Mouse (Mus musculus): ENCODE data around the gene Cst13.

Gene Cst13

DNA sequence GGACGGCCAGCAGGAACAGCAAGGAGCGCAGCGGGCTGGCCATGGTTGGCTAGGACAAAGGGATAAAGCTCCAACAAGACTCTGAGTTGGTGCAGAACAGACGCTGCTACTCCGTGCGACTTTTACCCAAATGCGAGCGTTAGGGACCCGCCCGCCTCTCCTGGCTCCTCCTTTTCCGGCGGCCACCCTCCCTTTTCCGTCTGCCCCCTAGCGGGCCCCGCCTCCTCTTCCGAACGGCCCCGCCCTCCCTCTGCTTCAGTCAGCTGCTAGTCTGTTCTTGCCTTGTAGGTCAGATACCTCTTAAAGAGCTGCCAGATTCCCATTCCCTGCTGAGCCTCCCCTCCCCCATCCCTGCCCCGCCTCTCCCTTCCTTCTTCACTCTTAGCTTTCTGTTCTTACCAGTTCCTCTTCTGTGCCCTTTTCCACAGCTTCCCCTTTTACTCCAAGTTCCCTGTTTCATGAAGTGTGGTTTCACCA is 55.5 kb downstream of the Cst13 start, which contains the start of gene Cst3:
Cst3 (minus strand) TSS at position 358 of the 477 bp plus-strand sequence.
- peak; percentile 98 for DNase-seq

DNA sequence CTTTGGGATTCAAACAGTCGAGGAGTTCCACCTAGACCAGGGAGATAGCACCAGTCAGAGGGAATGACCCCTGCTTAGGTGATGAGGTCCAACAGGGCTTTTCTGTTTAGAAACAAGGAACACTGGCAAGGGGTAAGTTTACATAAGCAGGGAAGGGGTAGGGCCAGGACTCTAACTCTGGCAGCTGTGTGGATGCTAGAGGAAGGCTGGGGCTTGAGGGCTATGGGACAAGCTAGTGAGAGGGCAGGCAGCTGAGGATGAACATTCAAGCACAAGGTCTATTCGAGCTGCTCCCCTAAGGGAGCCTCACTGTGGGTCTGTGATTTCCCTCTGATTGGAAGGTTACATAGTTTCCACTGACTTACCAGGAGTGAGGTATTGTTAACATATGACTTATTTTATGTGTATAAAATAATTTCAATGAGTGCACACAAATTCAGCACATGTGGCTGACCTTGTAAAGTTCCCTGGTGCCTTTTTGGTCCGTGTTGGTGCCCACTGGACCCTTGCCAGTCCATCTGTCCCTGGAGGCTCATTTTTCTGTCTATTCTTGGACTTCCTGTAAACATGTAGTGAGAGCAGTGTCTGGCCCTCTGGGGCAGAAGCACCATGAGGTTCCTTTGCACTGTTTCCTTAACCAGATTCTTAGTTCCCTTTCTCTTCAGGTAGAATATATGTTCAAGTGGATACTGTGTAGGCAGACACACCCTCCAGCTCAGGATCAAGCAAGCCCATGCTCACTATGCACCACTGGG is 57.3 kb downstream of the Cst13 start:
- peak; percentile 72 for DNase-seq

DNA sequence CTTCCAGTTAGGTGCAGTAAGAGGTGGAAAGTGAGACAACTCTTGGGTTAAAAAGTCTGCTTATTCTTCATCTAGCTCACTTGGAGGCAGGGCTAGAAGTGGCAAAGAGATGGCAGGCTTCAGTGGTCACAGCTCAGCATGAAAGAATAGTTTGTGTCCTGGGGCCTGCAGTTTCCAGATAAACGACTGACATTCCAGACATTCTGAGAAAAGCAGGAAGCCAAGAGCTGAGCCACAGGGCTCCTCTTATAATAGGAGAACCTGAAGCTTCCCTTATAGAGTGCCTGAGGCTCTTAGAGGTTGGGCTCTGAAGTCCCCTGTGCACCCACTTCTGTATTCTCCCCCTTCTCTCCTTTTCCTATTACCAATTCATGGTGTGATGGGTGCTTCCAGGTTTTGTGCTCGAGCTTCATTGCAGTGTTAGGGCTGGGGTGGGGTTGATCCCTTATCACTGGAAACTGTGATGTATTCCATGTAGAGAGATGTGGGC is 58.8 kb downstream of the Cst13 start:
- peak; percentile 27 for DNase-seq

DNA sequence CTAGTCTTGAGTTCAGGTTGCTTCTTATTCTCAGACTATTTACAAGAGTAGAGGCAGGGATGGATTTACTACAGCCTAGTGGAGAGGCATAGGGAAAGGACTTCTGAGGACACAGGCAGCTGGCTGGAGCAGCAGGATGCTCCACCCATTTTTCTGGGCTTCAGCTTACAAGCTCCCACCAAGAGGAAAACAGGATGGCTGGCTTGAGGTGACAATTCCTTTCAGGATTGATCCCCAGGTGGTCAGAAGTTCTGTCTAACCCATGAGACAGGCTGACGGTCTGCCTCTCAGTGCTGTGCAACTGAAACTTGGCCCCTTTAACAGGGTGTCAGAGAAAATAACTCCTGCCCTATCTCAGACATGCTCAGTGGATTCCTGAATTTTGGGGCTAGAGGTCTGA is 59.3 kb downstream of the Cst13 start:
- peak; percentile 69 for DNase-seq

Data from lung, postnatal 10 days (tissue).